Mouse (Mus musculus): ENCODE measurements around the gene Stard3. TPM values are rescaled to one million over a fixed set of nuclear protein-coding genes. Genes with fewer than 3 reads are reported as not detected.

The Stard3 gene
- polyA plus RNA-seq, 1 experiment from 2014 or later: 45.6 TPM

DNA sequence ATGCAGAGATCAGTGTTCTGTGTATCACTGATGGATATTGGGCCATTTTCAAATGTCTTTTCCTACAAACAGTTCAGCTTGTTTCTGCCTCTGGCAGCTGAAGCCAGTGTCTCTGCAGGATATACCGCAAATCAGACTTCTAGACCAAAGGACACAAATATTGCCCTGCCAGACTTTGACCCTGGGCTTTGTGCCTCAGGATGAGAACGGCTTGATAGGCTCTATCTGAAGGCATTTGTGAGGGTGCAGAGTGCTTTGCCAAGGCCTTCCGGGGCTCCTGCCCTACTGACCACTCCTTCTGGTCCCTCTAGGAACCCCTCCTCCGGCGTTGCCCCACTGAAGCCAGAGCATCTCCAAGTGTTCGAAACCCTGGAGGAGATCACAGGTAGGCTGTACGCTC, 68.4 kb downstream of the Stard3 start:
- Histone ChIP-seq H3K4me3 (ENCODE audit: low read depth, low read length) (no peak overlapping the region), H3K27me3 (ENCODE audit: control insufficient read depth, insufficient read depth, low read length) (no peaks in the 10 kb centered on the region), H3K4me1 (ENCODE audit: control insufficient read depth, insufficient read depth, low read length) (no peaks in the 10 kb centered on the region), H3K27ac (ENCODE audit: low read depth, low read length) (no peak overlapping the region), H3K36me3 (ENCODE audit: control insufficient read depth, insufficient read depth, low read length) (peaks cover 2% of the 10 kb centered on the region; the same call in 1 of the 2 replicates), H3K4me2 (ENCODE audit: low read depth) (no peak overlapping the region), H3K9me3 (ENCODE audit: control insufficient read depth, low read length) (no peaks in the 10 kb centered on the region), H3K9ac (ENCODE audit: low read length) (no peak overlapping the region)
- WGBS: 96% methylated on average over 7 of the region's 7 CpGs
- ATAC-seq (ENCODE audit: insufficient read depth, low FRiP score, low TSS enrichment) (no peak), DNase-seq (ENCODE audit: low spot score) (no peak)

DNA sequence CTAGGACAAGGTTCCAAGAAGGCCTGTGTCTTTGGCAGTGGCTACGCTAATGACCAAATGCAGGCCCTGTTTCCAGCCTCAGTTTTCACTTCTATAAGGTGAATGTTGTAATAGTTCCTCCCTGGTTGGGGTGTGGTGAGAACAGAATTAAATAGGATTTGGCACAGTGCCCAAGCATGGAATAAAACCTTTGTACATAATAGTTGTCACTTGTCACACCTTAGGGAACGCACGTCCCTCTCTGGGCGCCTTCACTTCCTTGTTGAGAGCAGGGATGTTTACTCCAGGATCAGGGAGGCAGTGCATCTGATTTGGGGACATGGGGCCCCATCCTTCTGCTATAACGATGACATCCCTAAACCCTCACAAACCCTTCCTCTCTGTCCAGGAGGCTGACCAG, 70.3 kb downstream of the Stard3 start:
- H3K4me1 ChIP-seq (ENCODE audit: control insufficient read depth, insufficient read depth, low read length): no peaks in the 10 kb centered on the region
- 90% methylated on average over 5 of the region's 5 CpGs for WGBS
- H3K4me2 ChIP-seq (ENCODE audit: low read depth): no peak overlapping the region
- no peak for DNase-seq (ENCODE audit: low spot score)
- no peak for ATAC-seq (ENCODE audit: insufficient read depth, low FRiP score, low TSS enrichment)
- peaks cover 2% of the 10 kb centered on the region; the same call in 1 of the 2 replicates for H3K36me3 ChIP-seq (ENCODE audit: control insufficient read depth, insufficient read depth, low read length)
- no peaks in the 10 kb centered on the region for H3K27me3 ChIP-seq (ENCODE audit: control insufficient read depth, insufficient read depth, low read length)
- no peak overlapping the region for H3K9ac ChIP-seq (ENCODE audit: low read length)
- no peak overlapping the region for H3K4me3 ChIP-seq (ENCODE audit: low read depth, low read length)
- no peak overlapping the region for H3K27ac ChIP-seq (ENCODE audit: low read depth, low read length)
- H3K9me3 ChIP-seq (ENCODE audit: control insufficient read depth, low read length): no peaks in the 10 kb centered on the region

Other genes with a start within 250 kb of the Stard3 start
- 24.1 and 26.8 TPM in 2 replicates for gene Fbxl20, start 208.0 kb upstream of the Stard3 start, polyA plus RNA-seq (2014; fragmentation: Nextera tagmentation; extraction: Ambion mirVana)
- gene Med1, start 165.1 kb upstream of the Stard3 start, polyA plus RNA-seq (2014; fragmentation: Nextera tagmentation; extraction: Ambion mirVana): 74.6 and 75.3 TPM in 2 replicates
- gene Cdk12, start 155.3 kb upstream of the Stard3 start, polyA plus RNA-seq (2014; fragmentation: Nextera tagmentation; extraction: Ambion mirVana): 13.1 TPM in 2 replicates
- 1.2 TPM in 2 replicates for gene Neurod2, start 28.7 kb upstream of the Stard3 start, polyA plus RNA-seq (2014; fragmentation: Nextera tagmentation; extraction: Ambion mirVana)
- 0.15 TPM in 1 of 2 replicates, not detected in the other for gene Ppp1r1b, start 10.0 kb upstream of the Stard3 start, polyA plus RNA-seq (2014; fragmentation: Nextera tagmentation; extraction: Ambion mirVana)
- gene Tcap, start 25.4 kb downstream of the Stard3 start, polyA plus RNA-seq (2014; fragmentation: Nextera tagmentation; extraction: Ambion mirVana): 3.1 and 3.9 TPM in 2 replicates
- gene Pnmt, start 28.1 kb downstream of the Stard3 start, polyA plus RNA-seq (2014; fragmentation: Nextera tagmentation; extraction: Ambion mirVana): 0.40 and 0.91 TPM in 2 replicates
- 6.7 and 7.2 TPM in 2 replicates for gene Pgap3, start 42.1 kb downstream of the Stard3 start, polyA plus RNA-seq (2014; fragmentation: Nextera tagmentation; extraction: Ambion mirVana)
- gene Erbb2, start 54.1 kb downstream of the Stard3 start, polyA plus RNA-seq (2014; fragmentation: Nextera tagmentation; extraction: Ambion mirVana): 22.3 and 24.5 TPM in 2 replicates
- 133 and 151 TPM in 2 replicates for gene Mien1, start 80.6 kb downstream of the Stard3 start, polyA plus RNA-seq (2014; fragmentation: Nextera tagmentation; extraction: Ambion mirVana)
- gene Grb7, start 88.0 kb downstream of the Stard3 start, polyA plus RNA-seq (2014; fragmentation: Nextera tagmentation; extraction: Ambion mirVana): 1.4 and 1.9 TPM in 2 replicates
- not detected in 2 replicates for gene Ikzf3, start 187.7 kb downstream of the Stard3 start, polyA plus RNA-seq (2014; fragmentation: Nextera tagmentation; extraction: Ambion mirVana)
- gene Zpbp2, start 192.7 kb downstream of the Stard3 start, polyA plus RNA-seq (2014; fragmentation: Nextera tagmentation; extraction: Ambion mirVana): 0.16 TPM in 1 of 2 replicates, not detected in the other
- gene Ormdl3, start 229.0 kb downstream of the Stard3 start, polyA plus RNA-seq (2014; fragmentation: Nextera tagmentation; extraction: Ambion mirVana): 11.1 and 14.5 TPM in 2 replicates
- not detected in 2 replicates for gene Lrrc3c, start 239.9 kb downstream of the Stard3 start, polyA plus RNA-seq (2014; fragmentation: Nextera tagmentation; extraction: Ambion mirVana)

All from neural tube, embryonic 11.5 days (tissue).